Mouse (Mus musculus) forebrain, embryonic 16.5 days (tissue): ENCODE results near the gene Nfasc. TPM values are rescaled to one million over a fixed set of nuclear protein-coding genes. Genes with fewer than 3 reads are reported as not detected.

Experiments used
- ATAC-seq: fragments of 200-750 bp; cut with Nextera tagmentation; 2 replicates; pipeline ENCODE4 v1.8.0; 2017; ENCODE audit warnings: mild to moderate bottlenecking, moderate library complexity
- H3K27ac ChIP-seq: fragments of 300-500 bp; sonication (generic); 2 replicates; pipeline ENCODE4 v1.5.1; 2014; ENCODE audit warnings: low read length, control low read depth
- H3K27me3 ChIP-seq: fragments of 300-500 bp; sonication (generic); replicated peaks from 2 replicates; pipeline ENCODE4 v1.6.1; 2014; ENCODE audit warnings: low read length; ENCODE audit not compliant: control insufficient read depth, insufficient read depth
- H3K36me3 ChIP-seq: fragments of 300-500 bp; sonication (generic); 2 replicates; pipeline ENCODE4 v1.6.1; 2014; ENCODE audit not compliant: control insufficient read depth, insufficient read depth
- H3K4me1 ChIP-seq: fragments of 300-500 bp; sonication (generic); replicated peaks from 2 replicates; pipeline ENCODE4 v1.6.1; 2014; ENCODE audit warnings: low read length; ENCODE audit not compliant: control insufficient read depth, insufficient read depth
- H3K4me2 ChIP-seq: fragments of 300-500 bp; sonication (generic); 2 replicates; pipeline ENCODE4 v1.6.1; 2014; ENCODE audit warnings: mild to moderate bottlenecking, low read length, control low read depth
- H3K4me3 ChIP-seq: fragments of 300-500 bp; sonication (generic); replicated peaks from 2 replicates; pipeline ENCODE4 v1.5.1; 2014; ENCODE audit warnings: mild to moderate bottlenecking, low read length, control low read depth
- H3K9ac ChIP-seq: fragments of 300-500 bp; sonication (generic); replicated peaks from 2 replicates; pipeline ENCODE4 v1.6.1; 2014; ENCODE audit warnings: low read depth, low read length, control low read depth
- H3K9me3 ChIP-seq: fragments of 300-500 bp; sonication (generic); 2 replicates; pipeline ENCODE4 v1.6.1; 2016; ENCODE audit warnings: low read length; ENCODE audit not compliant: control insufficient read depth
- WGBS: fragments of 180-500 bp; shearing (Covaris S2); extraction: QIAGEN DNeasy Blood & Tissue Kit; methylation state at CpG from one replicate; pipeline ENCODE4 v1.1.7; 2014; 5-methylcytosine and 5-hydroxymethylcytosine counted together
- polyA plus RNA-seq: library from polyadenylated mRNA; unstranded; fragments of >200 nt; fragmentation: Nextera tagmentation; extraction: Ambion mirVana; gene quantifications from 2 replicates; pipeline ENCODE4 v1.2.1, GENCODE M21; 2015

The Nfasc gene
- polyA plus RNA-seq, 1 experiment from 2014 or later: 61.8 TPM

- H3K27me3 ChIP-seq: no peaks in the 10 kb centered on the region
- no peak for ATAC-seq
- no peak overlapping the region for H3K4me2 ChIP-seq
- H3K9ac ChIP-seq: no peak overlapping the region
- H3K36me3 ChIP-seq: peaks cover 17% of the 10 kb centered on the region
- WGBS: 77% methylated on average over 4 of the region's 4 CpGs
- no peaks in the 10 kb centered on the region for H3K4me1 ChIP-seq
- no peaks in the 10 kb centered on the region for H3K9me3 ChIP-seq
- H3K4me3 ChIP-seq: no peak overlapping the region
- no peak overlapping the region for H3K27ac ChIP-seq
Measured at GRCm38 (mm10) chr1:132612066-132612465, 129.5 kb downstream of the Nfasc start.

GRCm38 (mm10) chr1:132609048-132609634 lies 132.5 kb downstream of the Nfasc start:
- no peaks in the 10 kb centered on the region for H3K27me3 ChIP-seq
- peak; percentile 57 for ATAC-seq

GRCm38 (mm10) chr1:132602161-132602560 lies 139.4 kb downstream of the Nfasc start:
- Histone ChIP-seq H3K4me1 (no peaks in the 10 kb centered on the region), H3K36me3 (peaks cover 33% of the 10 kb centered on the region), H3K9me3 (no peaks in the 10 kb centered on the region), H3K27ac (no peak overlapping the region), H3K27me3 (no peaks in the 10 kb centered on the region), H3K9ac (no peak overlapping the region), H3K4me3 (no peak overlapping the region), H3K4me2 (no peak overlapping the region)
- WGBS: 53% methylated on average over 8 of the region's 8 CpGs
- ATAC-seq: peak; percentile 54

More at GRCm38 (mm10) chr1:132609048-132609634, 132.5 kb downstream of the Nfasc start:
- Histone ChIP-seq H3K4me1 (no peaks in the 10 kb centered on the region), H3K27ac (no peak overlapping the region), H3K36me3 (peaks cover 19% of the 10 kb centered on the region), H3K9me3 (no peaks in the 10 kb centered on the region), H3K9ac (no peak overlapping the region), H3K4me2 (no peak overlapping the region), H3K4me3 (no peak overlapping the region)
- WGBS: 38% methylated on average over 4 of the region's 4 CpGs

GRCm38 (mm10) chr1:132598024-132598423 lies 143.6 kb downstream of the Nfasc start:
- Histone ChIP-seq H3K4me3 (no peak overlapping the region), H3K4me1 (peaks cover 8% of the 10 kb centered on the region), H3K4me2 (no peak overlapping the region), H3K27me3 (no peaks in the 10 kb centered on the region), H3K27ac (no peak overlapping the region), H3K9me3 (no peaks in the 10 kb centered on the region), H3K36me3 (peaks cover 15% of the 10 kb centered on the region; the same call in 1 of the 2 replicates), H3K9ac (no peak overlapping the region)
- WGBS: 74% methylated on average over 5 of the region's 5 CpGs
- ATAC-seq: no peak

- Histone ChIP-seq H3K4me1 (peaks cover 21% of the 10 kb centered on the region), H3K36me3 (peaks cover 8% of the 10 kb centered on the region; the same call in 1 of the 2 replicates), H3K4me2 (no peak overlapping the region), H3K4me3 (no peak overlapping the region), H3K9me3 (no peaks in the 10 kb centered on the region), H3K9ac (no peak overlapping the region), H3K27me3 (no peaks in the 10 kb centered on the region), H3K27ac (no peak overlapping the region)
- no peak for ATAC-seq
- 57% methylated on average over 6 of the region's 6 CpGs for WGBS
Measured at GRCm38 (mm10) chr1:132595741-132596140, 145.9 kb downstream of the Nfasc start.

GRCm38 (mm10) chr1:132594587-132594986 lies 147.0 kb downstream of the Nfasc start:
- Histone ChIP-seq H3K4me1 (peaks cover 21% of the 10 kb centered on the region), H3K4me3 (no peak overlapping the region), H3K9me3 (no peaks in the 10 kb centered on the region), H3K36me3 (peaks cover 8% of the 10 kb centered on the region; the same call in 1 of the 2 replicates), H3K27ac (peak overlapping the region; percentile 50; the same call in 1 of the 2 replicates), H3K9ac (0 out of 2 replicates have a peak overlapping the region, but pooled peaks have one; percentile 22), H3K4me2 (no peak overlapping the region), H3K27me3 (no peaks in the 10 kb centered on the region)
- WGBS: 4% methylated on average over 4 of the region's 4 CpGs
- peak; percentile 57 for ATAC-seq

GRCm38 (mm10) chr1:132592145-132592544 lies 149.5 kb downstream of the Nfasc start:
- Histone ChIP-seq H3K9ac (no peak overlapping the region), H3K27ac (peak overlapping the region; percentile 89), H3K4me2 (no peak overlapping the region), H3K4me1 (peaks cover 21% of the 10 kb centered on the region), H3K4me3 (no peak overlapping the region), H3K27me3 (no peaks in the 10 kb centered on the region), H3K36me3 (peaks cover 4% of the 10 kb centered on the region), H3K9me3 (no peaks in the 10 kb centered on the region)
- 71% methylated on average over 5 of the region's 5 CpGs for WGBS
- 0 out of 2 replicates have a peak, but pooled peaks have one; percentile 1 for ATAC-seq

GRCm38 (mm10) chr1:132591399-132591930 lies 150.1 kb downstream of the Nfasc start:
- no peaks in the 10 kb centered on the region for H3K9me3 ChIP-seq
- H3K4me3 ChIP-seq: no peak overlapping the region
- ATAC-seq: peak; percentile 74
- H3K4me2 ChIP-seq: no peak overlapping the region
- no peaks in the 10 kb centered on the region; the same call in 1 of the 2 replicates for H3K36me3 ChIP-seq
- H3K27ac ChIP-seq: peak overlapping the region; percentile 89
- H3K27me3 ChIP-seq: no peaks in the 10 kb centered on the region
- H3K4me1 ChIP-seq: peaks cover 23% of the 10 kb centered on the region
- H3K9ac ChIP-seq: no peak overlapping the region
- 61% methylated on average over 11 of the region's 11 CpGs for WGBS

- H3K27me3 ChIP-seq: no peaks in the 10 kb centered on the region
- ATAC-seq: no peak
- no peak overlapping the region; the same call in 1 of the 2 replicates for H3K27ac ChIP-seq
- WGBS: 54% methylated on average over 15 of the region's 15 CpGs
- H3K36me3 ChIP-seq: no peaks in the 10 kb centered on the region; the same call in 1 of the 2 replicates
- H3K9ac ChIP-seq: no peak overlapping the region
- peaks cover 36% of the 10 kb centered on the region for H3K4me1 ChIP-seq
- H3K4me3 ChIP-seq: no peak overlapping the region
- H3K4me2 ChIP-seq: no peak overlapping the region
- H3K9me3 ChIP-seq: no peaks in the 10 kb centered on the region
Measured at GRCm38 (mm10) chr1:132586679-132587201, 154.9 kb downstream of the Nfasc start.
